Mouse (Mus musculus) adrenal gland (tissue): ENCODE measurements around the gene Gm6880.
"Not testable (repeated sequence)": the region's sequence is repeated elsewhere in the genome, so short reads cannot be mapped to it uniquely, and the experiment has no call there.

Experiments
- intact Hi-C: fragments of 180-260 bp; cut with DNase I; formaldehyde crosslinking; loops from one replicate; pipeline ENCODE4 v1.15.1; 2025
- long read RNA-seq, 2 experiments: library from polyadenylated mRNA; unstranded; transcript quantifications; one replicate each; pipeline ENCODE4 v2.0.0; 2020; ENCODE audit warnings: borderline replicate concordance in 1 of 2; ENCODE audit not compliant: insufficient replicate concordance in 1 of 2

Gene Gm6880
- long read RNA-seq, experiment 1, result 0 reads
- long read RNA-seq, experiment 2, result 0 reads

- intact Hi-C loops, result not testable (repeated sequence)
Observed at GRCm38 (mm10) chrX:74481349-74481885, at the start of gene Gm6880. Gene Gm6880 (minus strand): TSS chrX:74481399.

GRCm38 (mm10) chrX:74517461-74517860 lies 36.3 kb upstream of the Gm6880 start:
- intact Hi-C loops, result not testable (repeated sequence)

GRCm38 (mm10) chrX:74497131-74497530 lies 15.9 kb upstream of the Gm6880 start:
- intact Hi-C loops, result no loop called here

GRCm38 (mm10) chrX:74452773-74453172 lies 28.4 kb downstream of the Gm6880 start:
- intact Hi-C loops, result no loop called here

GRCm38 (mm10) chrX:74451157-74451912 lies 29.9 kb downstream of the Gm6880 start:
- intact Hi-C loops, result no loop called here
